Comparison of ENCODE assay signal across 12 mouse cellular contexts in genomic region chr12:52393981-52394718, GRCm38 (mm10).
DNase-seq lines count a peak whose midpoint lies in the region; ATAC-seq and TF ChIP-seq lines count a peak whose summit lies in the region.
"Had no signal": no experiment of that assay in that cellular context is flagged by ENCODE, and none has a peak within 500 bp of the region (broad histone marks: within the 10 kb centered on the region; RNA-seq: fewer than 3 reads in every experiment).

No protein-coding gene starts in this region.

- intact Hi-C loops in heart, adult 2 months (cut with DNase I) = loop anchor here (2.0 to 10.0 kb wide), 2 partner anchors 109 to 441 kb away; partner anchors contain the start of gene Arhgap5
- intact Hi-C loops in left cerebral cortex, postnatal 10 days (cut with DNase I) = no loop called here

- 0 out of 2 replicates have a peak overlapping the region, but pooled peaks have one; percentile 37 for H3K27ac ChIP-seq in heart, embryonic 12.5 days (ENCODE audit: poor library complexity, severe bottlenecking)
- H3K27ac ChIP-seq in heart, adult 2 months = no peak overlapping the region
- H3K27ac ChIP-seq in hindbrain, embryonic 14.5 days = no peak overlapping the region
- no peak overlapping the region for H3K27ac ChIP-seq in stomach, postnatal 0 days (replicated peaks)
- no peak overlapping the region for H3K27ac ChIP-seq in cerebellum, adult 2 months (ENCODE audit: insufficient read depth, low read length)
- H3K27ac ChIP-seq: heart, embryonic 15.5 days; liver, embryonic 12.5 days had no signal

- no peaks in the 10 kb centered on the region for H3K36me3 ChIP-seq in heart, embryonic 12.5 days
- H3K36me3 ChIP-seq in heart, adult 2 months (ENCODE audit: control insufficient read depth, insufficient read depth, low read length) = peaks cover 9% of the 10 kb centered on the region
- H3K36me3 ChIP-seq in hindbrain, embryonic 14.5 days (replicated peaks; ENCODE audit: control insufficient read depth, insufficient read depth) = no peaks in the 10 kb centered on the region
- H3K36me3 ChIP-seq in stomach, postnatal 0 days (ENCODE audit: control insufficient read depth, insufficient read depth, low read length) = no peaks in the 10 kb centered on the region
- H3K36me3 ChIP-seq: heart, embryonic 15.5 days; liver, embryonic 12.5 days had no signal

- no peak overlapping the region for H3K9ac ChIP-seq in heart, embryonic 12.5 days
- H3K9ac ChIP-seq in heart, adult 2 months (ENCODE audit: low read depth, low read length) = no peak overlapping the region
- H3K9ac ChIP-seq in hindbrain, embryonic 14.5 days = no peak overlapping the region
- no peak overlapping the region for H3K9ac ChIP-seq in stomach, postnatal 0 days (ENCODE audit: low read length)
- H3K9ac ChIP-seq: heart, embryonic 15.5 days; liver, embryonic 12.5 days had no signal

- H3K79me2 ChIP-seq in heart, adult 2 months (replicated peaks; ENCODE audit: control insufficient read depth, insufficient read depth, low read length) = no peaks in the 10 kb centered on the region

- H3K4me3 ChIP-seq in heart, embryonic 12.5 days = no peak overlapping the region
- H3K4me3 ChIP-seq in heart, adult 2 months = no peak overlapping the region
- no peak overlapping the region for H3K4me3 ChIP-seq in hindbrain, embryonic 14.5 days (replicated peaks; ENCODE audit: low read length)
- H3K4me3 ChIP-seq in stomach, postnatal 0 days (ENCODE audit: low read depth, low read length) = no peak overlapping the region
- no peak overlapping the region for H3K4me3 ChIP-seq in cerebellum, adult 2 months (replicated peaks; ENCODE audit: insufficient read depth, low read depth, low read length)
- H3K4me3 ChIP-seq: heart, embryonic 15.5 days; liver, embryonic 12.5 days had no signal

- no peak overlapping the region for H3K4me2 ChIP-seq in heart, embryonic 12.5 days
- no peak overlapping the region for H3K4me2 ChIP-seq in hindbrain, embryonic 14.5 days (replicated peaks)
- no peak overlapping the region for H3K4me2 ChIP-seq in stomach, postnatal 0 days (replicated peaks; ENCODE audit: low read depth)
- H3K4me2 ChIP-seq: heart, embryonic 15.5 days; liver, embryonic 12.5 days had no signal

- H3K27me3 ChIP-seq in heart, embryonic 12.5 days (replicated peaks) = no peaks in the 10 kb centered on the region
- H3K27me3 ChIP-seq in heart, adult 2 months (ENCODE audit: control insufficient read depth, insufficient read depth, low read length) = no peaks in the 10 kb centered on the region
- H3K27me3 ChIP-seq in hindbrain, embryonic 14.5 days (ENCODE audit: control insufficient read depth, insufficient read depth, low read length) = no peaks in the 10 kb centered on the region
- H3K27me3 ChIP-seq in stomach, postnatal 0 days (ENCODE audit: control insufficient read depth, insufficient read depth, low read length) = no peaks in the 10 kb centered on the region
- H3K27me3 ChIP-seq in cerebellum, adult 2 months (ENCODE audit: control insufficient read depth, insufficient read depth, low read length) = no peaks in the 10 kb centered on the region; the same call in 1 of the 2 replicates
- H3K27me3 ChIP-seq: heart, embryonic 15.5 days; liver, embryonic 12.5 days had no signal

- no peak; the same call in 1 of the 2 replicates for ATAC-seq in heart, embryonic 12.5 days (ENCODE audit: insufficient number of reproducible peaks, low FRiP score)
- ATAC-seq in hindbrain, embryonic 14.5 days (ENCODE audit: low FRiP score) = 0 out of 2 replicates have a peak, but pooled peaks have one; percentile 35
- peak; percentile 50; the same call in 1 of the 2 replicates for ATAC-seq in stomach, postnatal 0 days (ENCODE audit: low FRiP score, low TSS enrichment)
- ATAC-seq: liver, embryonic 12.5 days had no signal

- TF ChIP-seq EP300 in heart, adult 2 months (IDR thresholded peaks at IDR 0.05; ENCODE audit: insufficient read depth, low read depth, low read length) = no peak
- TF ChIP-seq EP300 in stomach, postnatal 0 days (optimal IDR thresholded peaks at IDR 0.05) = no peak

- WGBS in heart, embryonic 12.5 days = 63% methylated on average over 15 of the region's 15 CpGs
- 77% methylated on average over 15 of the region's 15 CpGs for WGBS in heart, adult 2 months
- WGBS in hindbrain, embryonic 14.5 days = 68% methylated on average over 15 of the region's 15 CpGs
- 58% methylated on average over 15 of the region's 15 CpGs for WGBS in stomach, postnatal 0 days
- 87% methylated on average over 15 of the region's 15 CpGs for WGBS in cerebellum, adult 2 months

- H3K9me3 ChIP-seq in heart, embryonic 12.5 days (replicated peaks) = no peaks in the 10 kb centered on the region
- no peaks in the 10 kb centered on the region for H3K9me3 ChIP-seq in hindbrain, embryonic 14.5 days (ENCODE audit: control insufficient read depth, low read length)
- H3K9me3 ChIP-seq in stomach, postnatal 0 days (ENCODE audit: control insufficient read depth, low read length) = no peaks in the 10 kb centered on the region
- H3K9me3 ChIP-seq: heart, embryonic 15.5 days; liver, embryonic 12.5 days had no signal

- no peak for TF ChIP-seq POLR2A in heart, adult 2 months (IDR thresholded peaks at IDR 0.05; ENCODE audit: insufficient read depth, low read depth, low read length)
- TF ChIP-seq POLR2A in cerebellum, adult 2 months (IDR thresholded peaks at IDR 0.05; ENCODE audit: borderline replicate concordance, insufficient read depth, low read length) = no peak

- no peak for DNase-seq in heart, adult 2 months
- DNase-seq in testis, postnatal 10 days (ENCODE audit: low spot score) = peak; percentile 49
- no peak for DNase-seq in testis, postnatal 14 days (ENCODE audit: low spot score)
- no peak for DNase-seq in hindbrain, embryonic 14.5 days (ENCODE audit: low spot score)
- DNase-seq in stomach, postnatal 0 days (ENCODE audit: low spot score) = no peak
- DNase-seq in left cerebral cortex, postnatal 10 days (ENCODE audit: extremely low spot score in 1 of 2, low spot score in 2 of 2) = no peak
- no peak for DNase-seq in cerebellum, adult 2 months
- DNase-seq: B cell, adult 2 months; kidney, adult 18-20 months had no signal

- peaks cover 33% of the 10 kb centered on the region for H3K4me1 ChIP-seq in heart, embryonic 12.5 days (replicated peaks)
- H3K4me1 ChIP-seq in heart, adult 2 months (ENCODE audit: control insufficient read depth, insufficient read depth, low read length) = peaks cover 21% of the 10 kb centered on the region
- H3K4me1 ChIP-seq in hindbrain, embryonic 14.5 days (replicated peaks; ENCODE audit: control insufficient read depth, insufficient read depth, low read length) = peaks cover 27% of the 10 kb centered on the region
- H3K4me1 ChIP-seq in stomach, postnatal 0 days (replicated peaks; ENCODE audit: control insufficient read depth, insufficient read depth) = no peaks in the 10 kb centered on the region; the same call in 1 of the 2 replicates
- peaks cover 2% of the 10 kb centered on the region; the same call in 1 of the 2 replicates for H3K4me1 ChIP-seq in cerebellum, adult 2 months (ENCODE audit: control insufficient read depth, insufficient read depth, low read length)
- H3K4me1 ChIP-seq: liver, embryonic 12.5 days had no signal

- no peak for TF ChIP-seq CTCF in heart, adult 2 months (IDR thresholded peaks at IDR 0.05)
- TF ChIP-seq CTCF in stomach, postnatal 0 days (IDR thresholded peaks at IDR 0.05; ENCODE audit: low read depth) = no peak
- TF ChIP-seq CTCF in cerebellum, adult 2 months (IDR thresholded peaks at IDR 0.05; ENCODE audit: borderline replicate concordance, insufficient read depth, low read depth, low read length) = no peak
